In the genomic region with DNA sequence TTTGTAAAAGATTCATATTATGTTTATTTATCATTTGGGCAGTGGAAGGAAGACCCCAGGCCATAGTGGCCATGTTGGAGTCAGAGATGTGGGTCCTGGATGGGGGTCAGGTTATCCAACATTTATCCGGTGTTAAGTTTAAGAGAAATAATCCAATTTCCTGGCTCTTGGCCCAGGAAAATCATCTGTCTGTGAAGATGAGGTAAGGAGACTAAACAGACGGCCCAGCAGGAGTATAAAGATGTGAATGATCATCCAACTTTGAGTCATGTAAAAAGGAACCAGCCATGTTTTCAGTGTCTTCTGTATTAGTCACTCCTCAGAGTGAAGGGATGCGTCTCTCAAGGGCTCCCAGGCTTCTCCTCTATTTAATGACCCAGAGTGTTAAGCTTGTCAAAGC, we compare ENCODE assay signal across 25 mouse cellular contexts.
"Had no signal": no experiment of that assay in that cellular context is flagged by ENCODE, and none has a peak within 500 bp of the region (broad histone marks: within the 10 kb centered on the region; RNA-seq: fewer than 3 reads in every experiment).

No protein-coding gene starts in this region.

- H3K36me3 ChIP-seq: heart, embryonic 10.5 days; heart, embryonic 12.5 days; hindbrain, embryonic 12.5 days; intestine, embryonic 15.5 days; limb, embryonic 10.5 days; limb, embryonic 12.5 days; liver, embryonic 13.5 days; liver, embryonic 15.5 days had no signal

- H3K4me3 ChIP-seq: heart, embryonic 10.5 days; heart, embryonic 12.5 days; hindbrain, embryonic 12.5 days; intestine, embryonic 15.5 days; layer of hippocampus, adult 2 months; left cerebral cortex, adult 2 months; limb, embryonic 10.5 days; limb, embryonic 12.5 days; liver, embryonic 13.5 days; liver, embryonic 15.5 days had no signal

- H3K27me3 ChIP-seq: heart, embryonic 12.5 days; hindbrain, embryonic 12.5 days; intestine, embryonic 15.5 days; limb, embryonic 12.5 days; liver, embryonic 13.5 days; liver, embryonic 15.5 days had no signal

- ATAC-seq: hindbrain, embryonic 16.5 days; intestine, embryonic 15.5 days; intestine, postnatal 0 days had no signal

- H3K9me3 ChIP-seq: heart, embryonic 10.5 days; hindbrain, embryonic 12.5 days; intestine, embryonic 15.5 days; limb, embryonic 10.5 days; limb, embryonic 12.5 days; liver, embryonic 13.5 days; liver, embryonic 15.5 days had no signal

- H3K9ac ChIP-seq: heart, embryonic 12.5 days; hindbrain, embryonic 12.5 days; hindbrain, embryonic 14.5 days; intestine, embryonic 15.5 days; limb, embryonic 12.5 days; liver, embryonic 13.5 days; liver, embryonic 15.5 days had no signal

- H3K4me1 ChIP-seq: heart, embryonic 10.5 days; heart, embryonic 12.5 days; hindbrain, embryonic 12.5 days; intestine, embryonic 15.5 days; limb, embryonic 10.5 days; limb, embryonic 12.5 days; liver, embryonic 13.5 days; liver, embryonic 15.5 days had no signal

- H3K4me2 ChIP-seq: heart, embryonic 12.5 days; hindbrain, embryonic 12.5 days; hindbrain, embryonic 14.5 days; intestine, embryonic 15.5 days; limb, embryonic 12.5 days; liver, embryonic 11.5 days; liver, embryonic 13.5 days; liver, embryonic 15.5 days had no signal

- H3K27ac ChIP-seq: heart, embryonic 10.5 days; hindbrain, embryonic 12.5 days; hindbrain, embryonic 14.5 days; intestine, embryonic 15.5 days; layer of hippocampus, adult 2 months; left cerebral cortex, adult 2 months; limb, embryonic 10.5 days; limb, embryonic 12.5 days; liver, embryonic 13.5 days; liver, embryonic 15.5 days had no signal

- DNase-seq: gastrocnemius, postnatal 14 days; gastrocnemius, postnatal 36 days; heart, adult 18-20 months; heart, postnatal 10 days; heart, postnatal 36 days; kidney, adult 18-20 months; kidney, adult 8-10 months; kidney, postnatal 10 days; kidney, postnatal 25 days; kidney, postnatal 4 days; liver; liver, embryonic 13.5 days had no signal
